Mouse (Mus musculus) MEL (cell line): ENCODE measurements around the gene Gm20388. TPM values are rescaled to one million over a fixed set of nuclear protein-coding genes. Genes with fewer than 3 reads are reported as not detected.

Experiments used
- DNase-seq: peaks from one replicate; pipeline ENCODE4 v3.0.0; 2011; ENCODE audit warnings: low read depth, low spot score
- H3K27ac ChIP-seq: 2 replicates; pipeline ENCODE4 v1.5.1; 2012; ENCODE audit warnings: low read depth, mild to moderate bottlenecking, control low read depth, low read length, moderate library complexity; ENCODE audit not compliant: control insufficient read depth
- H3K27me3 ChIP-seq, 2 experiments: fragments of 150-350 bp in 1 of 2; sonication (generic) in 1 of 2; 2 replicates each; pipeline ENCODE4 v1.6.1; 2012; ENCODE audit warnings: low read length in 2 of 2, mild to moderate bottlenecking in 2 of 2, improper control_type of control experiment in 1 of 2, moderate library complexity in 1 of 2; ENCODE audit not compliant: insufficient read depth in 2 of 2, control insufficient read depth in 1 of 2
- H3K36me3 ChIP-seq, 2 experiments: 2 replicates each; pipeline ENCODE4 v1.6.1; 2012 to 2014; ENCODE audit warnings: low read length in 2 of 2, improper control_type of control experiment in 1 of 2, inconsistent platforms in 1 of 2, mild to moderate bottlenecking in 1 of 2; ENCODE audit not compliant: insufficient read depth in 2 of 2, control insufficient read depth in 1 of 2
- H3K4me1 ChIP-seq, 2 experiments: fragments of 150-350 bp in 1 of 2; sonication (generic) in 1 of 2; 2 replicates each; pipeline ENCODE4 v1.6.1; 2012; ENCODE audit warnings: low read length in 2 of 2, improper control_type of control experiment in 1 of 2, mild to moderate bottlenecking in 1 of 2; ENCODE audit not compliant: insufficient read depth in 2 of 2, control insufficient read depth in 1 of 2
- H3K4me3 ChIP-seq, 2 experiments: fragments of 150-350 bp in 1 of 2; sonication (generic) in 1 of 2; 2 replicates each; pipeline ENCODE4 v1.5.1; 2012; ENCODE audit warnings: low read depth in 2 of 2, low read length in 2 of 2, mild to moderate bottlenecking in 2 of 2, moderate library complexity in 2 of 2, control low read depth in 1 of 2, improper control_type of control experiment in 1 of 2; ENCODE audit not compliant: control insufficient read depth in 1 of 2, insufficient read depth in 1 of 2
- H3K79me2 ChIP-seq: 2 replicates; pipeline ENCODE4 v1.6.1; 2012; ENCODE audit warnings: mild to moderate bottlenecking, low read length, moderate library complexity; ENCODE audit not compliant: control insufficient read depth, poor library complexity, insufficient read depth
- H3K9ac ChIP-seq: 2 replicates; pipeline ENCODE4 v1.6.1; 2012; ENCODE audit warnings: low read depth, mild to moderate bottlenecking, control low read depth, low read length, moderate library complexity; ENCODE audit not compliant: control insufficient read depth, poor library complexity, severe bottlenecking
- H3K9me3 ChIP-seq: fragments of 150-350 bp; sonication (generic); replicated peaks from 2 replicates; pipeline ENCODE4 v1.6.1; 2012; ENCODE audit warnings: mild to moderate bottlenecking, low read length, improper control_type of control experiment, moderate library complexity; ENCODE audit not compliant: insufficient read depth
- BHLHE40 ChIP-seq: IDR thresholded peaks from 2 replicates; pipeline ENCODE4 v1.6.1; 2012; ENCODE audit warnings: low read depth, mild to moderate bottlenecking, inconsistent platforms, low read length, improper control_type of control experiment, borderline replicate concordance
- CHD1 ChIP-seq: IDR thresholded peaks from 2 replicates; pipeline ENCODE4 v1.6.1; 2012; ENCODE audit warnings: low read depth, mild to moderate bottlenecking, inconsistent platforms, low read length, improper control_type of control experiment
- CHD2 ChIP-seq: IDR thresholded peaks from 2 replicates; pipeline ENCODE4 v1.6.1; 2011; ENCODE audit warnings: low read length, improper control_type of control experiment
- GATA1 ChIP-seq: IDR thresholded peaks from 2 replicates; pipeline ENCODE4 v1.6.1; 2011; ENCODE audit warnings: low read depth, low read length, improper control_type of control experiment
- HCFC1 ChIP-seq: IDR thresholded peaks from 2 replicates; pipeline ENCODE4 v1.6.1; 2012; ENCODE audit warnings: low read depth, mild to moderate bottlenecking, inconsistent platforms, low read length, improper control_type of control experiment, moderate library complexity
- JUND ChIP-seq: IDR thresholded peaks from 2 replicates; pipeline ENCODE4 v1.6.1; 2011; ENCODE audit warnings: low read depth, mild to moderate bottlenecking, improper control_type of control experiment, low read length
- KAT2A ChIP-seq: conservative IDR thresholded peaks from 2 replicates; pipeline ENCODE4 v1.6.1; 2012; ENCODE audit warnings: low read depth, low read length, improper control_type of control experiment, inconsistent platforms
- MAZ ChIP-seq: IDR thresholded peaks from 2 replicates; pipeline ENCODE4 v1.6.1; 2012; ENCODE audit warnings: low read depth, mild to moderate bottlenecking, inconsistent platforms, low read length, improper control_type of control experiment
- MEF2A ChIP-seq: IDR thresholded peaks from 2 replicates; pipeline ENCODE4 v1.6.1; 2014; ENCODE audit warnings: low read depth, mild to moderate bottlenecking, inconsistent platforms, low read length, improper control_type of control experiment; ENCODE audit not compliant: poor library complexity, insufficient replicate concordance, severe bottlenecking; ENCODE audit errors: extremely low read depth
- NRF1 ChIP-seq: IDR thresholded peaks from 2 replicates; pipeline ENCODE4 v1.6.1; 2014; ENCODE audit warnings: low read depth, mild to moderate bottlenecking, inconsistent platforms, low read length, improper control_type of control experiment, moderate library complexity; ENCODE audit not compliant: poor library complexity, insufficient read depth, severe bottlenecking
- RAD21 ChIP-seq: IDR thresholded peaks from 2 replicates; pipeline ENCODE4 v1.6.1; 2011; ENCODE audit warnings: mild to moderate bottlenecking, low read depth, low read length, improper control_type of control experiment
- RCOR1 ChIP-seq: IDR thresholded peaks from 2 replicates; pipeline ENCODE4 v1.6.1; 2012; ENCODE audit warnings: low read depth, mild to moderate bottlenecking, inconsistent platforms, low read length, improper control_type of control experiment
- SIN3A ChIP-seq: IDR thresholded peaks from 2 replicates; pipeline ENCODE4 v1.6.1; 2012; ENCODE audit warnings: low read length, improper control_type of control experiment, inconsistent platforms
- SMC3 ChIP-seq: IDR thresholded peaks from 2 replicates; pipeline ENCODE4 v1.6.1; 2011; ENCODE audit warnings: low read depth, low read length, improper control_type of control experiment
- TAL1 ChIP-seq: IDR thresholded peaks from 2 replicates; pipeline ENCODE4 v1.6.1; 2012; ENCODE audit warnings: mild to moderate bottlenecking, inconsistent platforms, low read length, moderate library complexity, mixed read lengths
- TBP ChIP-seq: IDR thresholded peaks from 2 replicates; pipeline ENCODE4 v1.8.0; 2011; ENCODE audit warnings: low read depth, low read length, improper control_type of control experiment
- UBTF ChIP-seq: IDR thresholded peaks from 2 replicates; pipeline ENCODE4 v1.6.1; 2012; ENCODE audit warnings: low read depth, mild to moderate bottlenecking, inconsistent platforms, low read length, improper control_type of control experiment, moderate library complexity, borderline replicate concordance; ENCODE audit not compliant: insufficient read depth
- USF1 ChIP-seq: IDR thresholded peaks from 2 replicates; pipeline ENCODE4 v1.6.1; 2014; ENCODE audit warnings: low read depth, mild to moderate bottlenecking, inconsistent platforms, low read length, improper control_type of control experiment, moderate library complexity
- ZC3H11A ChIP-seq: IDR thresholded peaks from 2 replicates; pipeline ENCODE4 v1.6.1; 2012; ENCODE audit warnings: low read depth, mild to moderate bottlenecking, inconsistent platforms, low read length, improper control_type of control experiment
- polyA plus RNA-seq, 2 experiments: library from polyadenylated mRNA; stranded (reverse) in 1 of 2; unstranded in 1 of 2; fragments of >175 nt in 1 of 2; fragments of >200 nt in 1 of 2; gene quantifications; 2 replicates each; pipeline versions ENCODE4 v1.2.1 to v1.2.4; 2012; ENCODE audit warnings: low replicate concordance in 2 of 2, low read depth in 1 of 2; ENCODE audit not compliant: insufficient read length in 2 of 2, insufficient read depth in 1 of 2, missing spikeins in 1 of 2
- total RNA-seq: library from RNA; depleted of rRNA; stranded (reverse); fragments of 300-350 nt; gene quantifications from 2 replicates; pipeline ENCODE4 v1.2.3, GENCODE M21; 2012

The Gm20388 gene
- total and polyA plus RNA-seq, 3 experiments = 11.1 to 17.8 TPM; not detected in 1

DNA sequence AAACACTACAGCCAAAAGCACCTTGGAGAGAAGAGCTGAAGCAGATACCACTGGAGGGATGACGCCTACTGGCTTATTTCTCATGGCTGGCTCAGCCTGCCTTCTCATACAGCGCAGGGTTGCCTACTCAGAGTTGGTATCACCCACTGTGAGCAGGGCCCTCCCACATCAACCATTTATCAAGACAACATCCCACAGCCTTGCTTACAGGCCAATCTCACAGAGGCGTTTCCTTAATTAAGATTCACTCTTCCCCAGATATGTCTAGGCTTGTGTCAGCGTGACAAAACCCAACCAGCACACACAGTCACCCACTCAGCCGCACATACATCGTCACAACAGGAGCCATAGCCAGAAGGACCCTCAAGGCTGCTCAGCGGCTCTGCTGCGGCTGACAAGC lies 4172.0 kb downstream of the Gm20388 start:
- Histone ChIP-seq H3K27ac (no peak overlapping the region), H3K27me3 (no peaks in the 10 kb centered on the region), H3K9ac (no peak overlapping the region), H3K4me1 (no peaks in the 10 kb centered on the region), H3K4me3 (no peak overlapping the region), H3K36me3 (no peaks in the 10 kb centered on the region), H3K79me2 (no peaks in the 10 kb centered on the region), H3K9me3 (no peaks in the 10 kb centered on the region)
- no peak for TF ChIP-seq ZC3H11A
- no peak for TF ChIP-seq JUND
- TF ChIP-seq MAZ = no peak
- TF ChIP-seq SMC3 = no peak
- no peak for TF ChIP-seq MEF2A
- TF ChIP-seq GATA1 = no peak
- no peak for TF ChIP-seq TBP
- TF ChIP-seq CHD2 = no peak
- no peak for TF ChIP-seq RAD21
- TF ChIP-seq KAT2A = no peak
- TF ChIP-seq HCFC1 = no peak
- TF ChIP-seq UBTF = no peak
- no peak for TF ChIP-seq BHLHE40
- TF ChIP-seq NRF1 = no peak
- TF ChIP-seq USF1 = no peak
- TF ChIP-seq SIN3A = no peak
- no peak for TF ChIP-seq CHD1
- DNase-seq = no peak

DNA sequence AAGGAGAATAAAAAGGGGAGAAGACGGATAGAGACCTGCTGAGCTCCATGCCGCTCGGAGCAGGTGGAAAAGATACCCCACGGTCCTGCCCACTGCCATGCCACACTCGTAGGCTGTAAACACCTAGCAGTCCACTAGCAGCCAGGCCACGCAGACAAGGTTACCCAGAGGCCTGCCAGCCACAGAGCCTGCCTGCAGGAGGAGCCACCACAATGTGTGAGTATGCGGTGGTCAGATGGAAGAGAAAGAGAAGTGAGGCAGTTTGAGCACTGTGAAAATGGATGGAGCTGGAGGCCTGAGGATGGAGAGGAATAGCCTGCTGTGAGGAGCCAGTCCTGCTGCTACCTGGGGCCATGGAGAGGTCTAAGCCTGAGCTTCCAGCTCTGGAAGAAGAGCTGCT lies 4173.0 kb downstream of the Gm20388 start:
- Histone ChIP-seq H3K36me3 (no peaks in the 10 kb centered on the region), H3K79me2 (no peaks in the 10 kb centered on the region), H3K4me1 (no peaks in the 10 kb centered on the region), H3K27ac (no peak overlapping the region), H3K27me3 (no peaks in the 10 kb centered on the region), H3K9me3 (no peaks in the 10 kb centered on the region), H3K4me3 (no peak overlapping the region), H3K9ac (no peak overlapping the region)
- DNase-seq = no peak
- TF ChIP-seq RCOR1 (no peak), TAL1 (no peak)
